Mouse (Mus musculus) megakaryocyte-erythroid progenitor cell, adult 5 weeks (primary cell): ENCODE data around the gene Olfr746. TPM values are rescaled to one million over a fixed set of nuclear protein-coding genes. Genes with fewer than 3 reads are reported as not detected.

Source experiments
- polyA plus RNA-seq: library from polyadenylated mRNA; stranded (reverse); fragments of >175 nt; gene quantifications from 2 replicates; pipeline ENCODE4 v1.2.3, GENCODE M21; 2012

Gene Olfr746
- not detected in 2 replicates for polyA plus RNA-seq

DNA sequence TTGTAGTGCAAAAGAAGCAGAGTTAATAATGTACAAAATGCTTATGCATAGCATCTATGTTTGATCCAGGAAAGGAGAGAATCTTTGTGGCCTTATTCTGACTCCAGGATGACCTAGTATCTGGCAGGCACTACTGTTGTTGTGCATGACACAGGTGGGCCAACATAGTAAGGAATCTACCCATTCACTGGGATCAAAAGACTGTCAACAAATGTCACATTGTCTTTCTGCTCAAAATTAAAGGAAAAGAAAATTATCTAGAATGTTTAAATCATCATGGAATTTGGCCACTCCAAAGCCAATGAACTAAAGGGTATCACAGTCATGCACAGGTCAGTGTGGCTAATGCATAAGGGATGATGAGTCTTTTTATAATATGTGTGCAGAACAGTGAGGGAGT lies at the start of gene Olfr746:
Gene Olfr746, plus strand, starts transcription at position 301 of the 400 bp plus-strand sequence.

GRCm38 (mm10) chr14:50614579-50614978 lies 32.3 kb upstream of the Olfr746 start, which contains the start of gene Olfr744:
Olfr744 (plus strand) TSS chr14:50614879.

GRCm38 (mm10) chr14:50639088-50639487 lies 7.8 kb upstream of the Olfr746 start, which contains the start of gene Olfr745:
Olfr745 (plus strand) TSS chr14:50639388.

DNA sequence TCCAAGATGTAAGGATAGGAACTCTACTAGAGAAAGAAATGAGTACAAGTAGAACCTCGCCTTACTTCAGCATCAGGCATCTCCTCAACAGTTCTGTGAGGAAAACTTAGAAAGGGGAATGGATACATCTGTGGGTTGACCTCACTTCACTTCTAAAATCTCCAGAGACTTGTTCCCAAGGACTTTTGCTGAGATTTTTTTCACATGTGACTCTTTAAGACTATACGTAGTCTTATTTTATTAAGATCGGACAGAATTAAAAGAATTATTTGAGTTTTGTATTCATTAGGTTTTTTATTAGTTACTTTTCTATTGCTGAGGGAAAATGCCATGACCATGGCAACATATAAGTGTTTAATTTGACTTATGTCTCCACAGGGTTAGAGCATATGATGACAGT lies 46.2 kb downstream of the Olfr746 start, which contains the start of gene Olfr747:
Gene Olfr747, minus strand, starts transcription at position 101 of the 400 bp plus-strand sequence.

Other genes starting within 250 kb of the Olfr746 start
- gene Olfr738, start 239.5 kb upstream of the Olfr746 start, polyA plus RNA-seq = not detected in 2 replicates
- 0.05 TPM in 1 of 2 replicates, not detected in the other for gene Olfr739, start 228.5 kb upstream of the Olfr746 start, polyA plus RNA-seq
- not detected in 2 replicates for gene Olfr740, start 201.5 kb upstream of the Olfr746 start, polyA plus RNA-seq
- gene Olfr741, start 174.3 kb upstream of the Olfr746 start, polyA plus RNA-seq = not detected in 2 replicates
- not detected in 2 replicates for gene Olfr742, start 143.5 kb upstream of the Olfr746 start, polyA plus RNA-seq
- gene Olfr743, start 125.2 kb upstream of the Olfr746 start, polyA plus RNA-seq = not detected in 2 replicates
- not detected in 2 replicates for gene Olfr744, start 32.2 kb upstream of the Olfr746 start, polyA plus RNA-seq
- gene Olfr745, start 7.7 kb upstream of the Olfr746 start, polyA plus RNA-seq = not detected in 2 replicates
- gene Olfr747, start 46.1 kb downstream of the Olfr746 start, polyA plus RNA-seq = not detected in 2 replicates
- gene Olfr748, start 60.3 kb downstream of the Olfr746 start, polyA plus RNA-seq = not detected in 2 replicates
- not detected in 2 replicates for gene Olfr749, start 98.0 kb downstream of the Olfr746 start, polyA plus RNA-seq
- gene Ttc5, start 138.4 kb downstream of the Olfr746 start, polyA plus RNA-seq = 16.2 and 18.6 TPM in 2 replicates
- not detected in 2 replicates for gene Ccnb1ip1, start 160.6 kb downstream of the Olfr746 start, polyA plus RNA-seq
- 5.3 and 6.5 TPM in 2 replicates for gene Parp2, start 160.8 kb downstream of the Olfr746 start, polyA plus RNA-seq
- 4.2 and 6.3 TPM in 2 replicates for gene Tep1, start 223.5 kb downstream of the Olfr746 start, polyA plus RNA-seq